Mouse (Mus musculus): ENCODE data around the gene Arpc2.

DNA sequence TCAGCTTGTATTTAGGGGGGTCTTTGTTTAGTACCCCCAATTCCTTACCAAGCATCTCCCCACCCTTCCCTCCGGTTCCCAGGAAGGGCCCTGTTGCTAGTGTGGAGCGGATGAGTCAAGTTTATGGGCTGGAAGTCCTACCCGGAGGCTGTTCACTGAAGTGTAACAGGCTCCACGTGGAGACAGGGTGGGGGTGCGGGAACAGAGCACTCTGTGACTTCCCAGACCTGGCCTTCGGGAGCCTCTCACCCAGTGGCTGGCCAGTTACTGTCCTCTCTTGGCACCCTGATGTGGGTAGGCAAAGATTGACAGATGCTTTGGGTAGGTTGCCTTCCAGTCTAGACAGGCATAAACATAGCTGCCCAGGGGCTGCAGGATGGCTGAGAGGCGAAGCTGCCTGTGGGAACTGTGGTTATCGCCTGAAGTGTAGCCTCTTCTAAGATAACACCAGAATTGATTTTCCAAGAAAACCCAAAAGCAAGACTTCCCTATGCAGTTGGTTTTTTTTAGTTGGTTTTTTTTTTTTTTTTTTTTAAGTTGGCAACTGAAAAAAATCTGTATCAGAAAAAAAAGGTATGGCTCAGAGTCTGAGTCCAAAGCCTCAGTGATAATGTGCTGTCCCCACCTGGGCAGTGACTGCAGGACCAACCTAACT lies 42.1 kb downstream of the Arpc2 start:
- TF ChIP-seq POLR2A (IDR thresholded peaks at IDR 0.05; ENCODE audit: borderline replicate concordance, control insufficient read depth, low read depth, low read length), result no peak
- no peak for TF ChIP-seq CTCF (IDR thresholded peaks at IDR 0.05; ENCODE audit: control insufficient read depth, insufficient read depth, low read length)

All from bone marrow, adult 2 months (tissue).